Mouse (Mus musculus): ENCODE measurements around the gene Lgr4.

DNA sequence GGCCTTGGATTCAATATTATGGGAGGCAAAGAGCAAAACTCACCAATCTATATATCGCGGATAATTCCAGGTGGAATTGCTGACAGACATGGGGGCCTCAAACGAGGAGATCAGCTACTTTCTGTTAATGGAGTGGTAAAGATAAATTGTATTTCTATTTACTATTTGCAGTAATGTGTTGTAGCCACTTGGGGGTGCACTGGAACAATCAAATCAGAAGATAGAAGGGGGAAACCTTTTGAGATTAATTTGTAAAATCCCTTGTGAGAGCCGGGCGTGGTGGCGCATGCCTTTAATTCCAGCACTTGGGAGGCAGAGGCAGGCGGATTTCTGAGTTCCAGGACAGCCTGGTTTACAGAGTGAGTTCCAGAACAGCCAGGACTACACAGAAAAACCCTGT, 21.1 kb upstream of the Lgr4 start:
- TF ChIP-seq CTCF (conservative IDR thresholded peaks at IDR 0.05; ENCODE audit: low read length) (peak; percentile 38), POU5F1 (IDR thresholded peaks at IDR 0.05; ENCODE audit: borderline replicate concordance, low read length) (no peak)
